Mouse (Mus musculus): Measurements from ENCODE around the gene Gtf2f1.

The Gtf2f1 gene

GRCm38 (mm10) chr17:57007137-57007905 lies 3.8 kb downstream of the Gtf2f1 start:
- in situ Hi-C loops (cut with MboI; ENCODE audit: unreplicated experiment in 2 of 2): no loop called here

- in situ Hi-C loops (cut with MboI; ENCODE audit: unreplicated experiment in 2 of 2): no loop called here
Observed at GRCm38 (mm10) chr17:57003994-57004393, 7.1 kb downstream of the Gtf2f1 start.

GRCm38 (mm10) chr17:57001228-57001627 lies 9.9 kb downstream of the Gtf2f1 start:
- in situ Hi-C loops (cut with MboI; ENCODE audit: unreplicated experiment in 2 of 2): no loop called here

GRCm38 (mm10) chr17:56999968-57000609 lies 11.0 kb downstream of the Gtf2f1 start, which contains the start of gene Pspn:
Gene Pspn, minus strand, starts transcription at chr17:57000018.
- in situ Hi-C loops (cut with MboI; ENCODE audit: unreplicated experiment in 2 of 2): loop anchor here (5.0 to 25.0 kb wide), 8 partner anchors 77 to 1912 kb away; partner anchors contain the start of genes Gpr108 (in 2 of the 2), Trip10 (in 2 of the 2) and Dennd1c (in 1 of the 2)

- in situ Hi-C loops (cut with MboI; ENCODE audit: unreplicated experiment in 2 of 2): loop anchor here (5.0 to 25.0 kb wide), 8 partner anchors 78 to 1913 kb away; partner anchors contain the start of genes Gpr108 (in 2 of the 2), Trip10 (in 2 of the 2) and Dennd1c (in 1 of the 2)
Observed at GRCm38 (mm10) chr17:56999414-56999813, 11.7 kb downstream of the Gtf2f1 start.

- in situ Hi-C loops (cut with MboI; ENCODE audit: unreplicated experiment in 2 of 2): loop anchor here (5.0 to 25.0 kb wide), 8 partner anchors 80 to 1915 kb away; partner anchors contain the start of genes Gpr108 (in 2 of the 2), Trip10 (in 2 of the 2) and Dennd1c (in 1 of the 2)
Observed at GRCm38 (mm10) chr17:56997029-56997667, 13.9 kb downstream of the Gtf2f1 start, which contains the start of gene Alkbh7. Gene Alkbh7, plus strand, starts transcription at chr17:56997339.

- in situ Hi-C loops (cut with MboI; ENCODE audit: unreplicated experiment in 2 of 2): loop anchor here (5.0 to 25.0 kb wide), 8 partner anchors 81 to 1916 kb away; partner anchors contain the start of genes Gpr108 (in 2 of the 2), Trip10 (in 2 of the 2) and Dennd1c (in 1 of the 2)
Observed at GRCm38 (mm10) chr17:56996506-56996905, 14.6 kb downstream of the Gtf2f1 start.

- in situ Hi-C loops (cut with MboI; ENCODE audit: unreplicated experiment in 2 of 2): loop anchor here (5.0 to 25.0 kb wide), 8 partner anchors 82 to 1917 kb away; partner anchors contain the start of genes Gpr108 (in 2 of the 2), Trip10 (in 2 of the 2) and Dennd1c (in 1 of the 2)
Observed at GRCm38 (mm10) chr17:56995046-56995445, 16.0 kb downstream of the Gtf2f1 start.

- in situ Hi-C loops (cut with MboI; ENCODE audit: unreplicated experiment in 2 of 2): loop anchor here (10.0 to 25.0 kb wide), 2 partner anchors 254 to 1921 kb away; partner anchors contain the start of genes Gpr108 (in 1 of the 2) and Trip10 (in 1 of the 2)
Observed at GRCm38 (mm10) chr17:56990966-56991365, 20.1 kb downstream of the Gtf2f1 start.

GRCm38 (mm10) chr17:56990115-56990746 lies 20.9 kb downstream of the Gtf2f1 start, which contains the start of gene Clpp:
Gene Clpp, plus strand, starts transcription at chr17:56990305.
- in situ Hi-C loops (cut with MboI; ENCODE audit: unreplicated experiment in 2 of 2): loop anchor here (10.0 to 25.0 kb wide), 2 partner anchors 255 to 1922 kb away; partner anchors contain the start of genes Gpr108 (in 1 of the 2) and Trip10 (in 1 of the 2)

GRCm38 (mm10) chr17:56989467-56990114 lies 21.5 kb downstream of the Gtf2f1 start:
- in situ Hi-C loops (cut with MboI; ENCODE audit: unreplicated experiment in 2 of 2): loop anchor here (10.0 to 25.0 kb wide), 2 partner anchors 255 to 1923 kb away; partner anchors contain the start of genes Gpr108 (in 1 of the 2) and Trip10 (in 1 of the 2)

- in situ Hi-C loops (cut with MboI; ENCODE audit: unreplicated experiment in 2 of 2): loop anchor here (25.0 kb wide), 1 partner anchor 1923 kb away; no protein-coding TSS in a partner anchor
Observed at GRCm38 (mm10) chr17:56988921-56989430, 22.1 kb downstream of the Gtf2f1 start.

- in situ Hi-C loops (cut with MboI; ENCODE audit: unreplicated experiment in 2 of 2): loop anchor here (25.0 kb wide), 1 partner anchor 1924 kb away; no protein-coding TSS in a partner anchor
Observed at GRCm38 (mm10) chr17:56988441-56988840, 22.6 kb downstream of the Gtf2f1 start.

- in situ Hi-C loops (cut with MboI; ENCODE audit: unreplicated experiment in 2 of 2): loop anchor here (25.0 kb wide), 1 partner anchor 1926 kb away; no protein-coding TSS in a partner anchor
Observed at GRCm38 (mm10) chr17:56986105-56986805, 24.8 kb downstream of the Gtf2f1 start.

- in situ Hi-C loops (cut with MboI; ENCODE audit: unreplicated experiment in 2 of 2): loop anchor here (25.0 kb wide), 1 partner anchor 1927 kb away; no protein-coding TSS in a partner anchor
Observed at GRCm38 (mm10) chr17:56985656-56986055, 25.4 kb downstream of the Gtf2f1 start.

- in situ Hi-C loops (cut with MboI; ENCODE audit: unreplicated experiment in 2 of 2): loop anchor here (25.0 kb wide), 1 partner anchor 1927 kb away; no protein-coding TSS in a partner anchor
Observed at GRCm38 (mm10) chr17:56984886-56985285, 26.2 kb downstream of the Gtf2f1 start.

GRCm38 (mm10) chr17:56982013-56982412 lies 29.1 kb downstream of the Gtf2f1 start, which contains the start of gene Acer1:
Gene Acer1, minus strand, starts transcription at chr17:56982126.
- in situ Hi-C loops (cut with MboI; ENCODE audit: unreplicated experiment in 2 of 2): loop anchor here (25.0 kb wide), 1 partner anchor 1930 kb away; no protein-coding TSS in a partner anchor
